In the genomic region with DNA sequence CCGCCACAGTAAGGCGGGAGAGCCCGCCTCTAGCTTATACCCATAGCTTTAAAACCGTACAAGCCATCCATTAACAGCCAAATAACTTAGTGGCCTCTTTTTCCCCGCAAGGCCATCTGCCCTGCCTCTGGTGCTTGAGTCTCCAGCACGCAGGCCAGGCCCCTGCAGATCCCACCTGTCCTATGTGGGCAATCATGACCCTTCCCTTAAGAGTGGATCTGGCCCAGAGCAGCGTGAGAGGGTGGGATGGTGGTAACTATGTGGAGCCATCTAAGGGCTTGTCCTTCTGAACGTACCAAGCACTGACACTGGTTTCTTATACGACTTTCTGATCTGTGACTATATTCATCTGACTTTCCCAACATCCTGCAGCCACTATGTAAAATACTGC, we compare ENCODE assay signal across 8 mouse cellular contexts. TPM values are rescaled to one million over a fixed set of nuclear protein-coding genes. Genes with fewer than 3 reads are reported as not detected.
A peak's percentile ranks its signal among the peaks of the same experiment; 100 is the strongest.
DNase-seq lines count a peak whose midpoint lies in the region; ATAC-seq and TF ChIP-seq lines count a peak whose summit lies in the region.

No protein-coding gene starts in this region.

- peak overlapping the region; percentile 100 for H3K27ac ChIP-seq in heart, embryonic 10.5 days
- peak overlapping the region; percentile 96 for H3K27ac ChIP-seq in forebrain, embryonic 12.5 days
- peak overlapping the region; percentile 92 for H3K27ac ChIP-seq in liver, embryonic 13.5 days

- H3K4me1 ChIP-seq in heart, embryonic 10.5 days = peaks cover 51% of the 10 kb centered on the region
- H3K4me1 ChIP-seq in forebrain, embryonic 12.5 days = peaks cover 41% of the 10 kb centered on the region
- peaks cover 78% of the 10 kb centered on the region for H3K4me1 ChIP-seq in liver, embryonic 13.5 days (replicated peaks)

- no peaks in the 10 kb centered on the region for H3K9me3 ChIP-seq in heart, embryonic 10.5 days
- H3K9me3 ChIP-seq in forebrain, embryonic 12.5 days = no peaks in the 10 kb centered on the region
- no peaks in the 10 kb centered on the region for H3K9me3 ChIP-seq in liver, embryonic 13.5 days (replicated peaks)

- H3K79me3 ChIP-seq in C2C12 (ENCODE audit: low read depth) = peaks cover 57% of the 10 kb centered on the region

- TF ChIP-seq CTCF in C2C12 (IDR thresholded peaks at IDR 0.05; ENCODE audit: control insufficient read depth, insufficient read depth, insufficient read length) = no peak

- H3K4me3 ChIP-seq in heart, embryonic 10.5 days = peak overlapping the region; percentile 75
- H3K4me3 ChIP-seq in C2C12 (ENCODE audit: insufficient read depth, poor library complexity, severe bottlenecking) = no peak overlapping the region
- H3K4me3 ChIP-seq in forebrain, embryonic 12.5 days (replicated peaks) = peak overlapping the region; percentile 69
- H3K4me3 ChIP-seq in liver, embryonic 13.5 days (replicated peaks) = peak overlapping the region; percentile 83

- peak overlapping the region; percentile 65 for H3ac ChIP-seq in C2C12 (ENCODE audit: control insufficient read depth, insufficient read length, low read depth)

- ATAC-seq in forebrain, embryonic 12.5 days (ENCODE audit: low FRiP score) = peak; percentile 47
- ATAC-seq in liver, embryonic 13.5 days (ENCODE audit: low read depth) = peak; percentile 17

- H3K79me2 ChIP-seq in C2C12 (ENCODE audit: control insufficient read depth, insufficient read depth) = peaks cover 78% of the 10 kb centered on the region

- H3K36me3 ChIP-seq in heart, embryonic 10.5 days = peaks cover 51% of the 10 kb centered on the region
- peaks cover 59% of the 10 kb centered on the region for H3K36me3 ChIP-seq in C2C12 (ENCODE audit: control insufficient read depth, insufficient read depth)
- H3K36me3 ChIP-seq in forebrain, embryonic 12.5 days (replicated peaks) = peaks cover 36% of the 10 kb centered on the region
- peaks cover 56% of the 10 kb centered on the region for H3K36me3 ChIP-seq in liver, embryonic 13.5 days

- peak overlapping the region; percentile 76 for H3K9ac ChIP-seq in forebrain, embryonic 12.5 days
- peak overlapping the region; percentile 78 for H3K9ac ChIP-seq in liver, embryonic 13.5 days

- 5% methylated on average over 9 of the region's 9 CpGs for WGBS in heart, embryonic 10.5 days
- whole genome bisulfite sequencing in forebrain, embryonic 12.5 days = 3% methylated on average over 9 of the region's 9 CpGs
- 4% methylated on average over 9 of the region's 9 CpGs for WGBS in liver, embryonic 13.5 days (ENCODE audit: insufficient replicate concordance)

- peak overlapping the region; percentile 70 for H3K4me2 ChIP-seq in forebrain, embryonic 12.5 days
- H3K4me2 ChIP-seq in liver, embryonic 13.5 days = peak overlapping the region; percentile 92

- no peak for DNase-seq in heart, embryonic 10.5 days (ENCODE audit: low spot score)
- no peak for DNase-seq in heart, postnatal 36 days
- DNase-seq in liver, embryonic 13.5 days = no peak
- DNase-seq in adrenal gland, postnatal 4 days (ENCODE audit: low spot score in 2 of 2) = no peak
- no peak for DNase-seq in layer of hippocampus, postnatal 14 days (ENCODE audit: low spot score in 2 of 2)
- no peak for DNase-seq in left cerebral cortex, postnatal 25 days (ENCODE audit: low spot score in 2 of 2)

- intact Hi-C loops in heart, postnatal 36 days (cut with DNase I) = loop anchor here (5.0 to 10.0 kb wide), 3 partner anchors 170 to 532 kb away; a partner anchor contains a TSS
- intact Hi-C loops in left cerebral cortex, postnatal 25 days (cut with DNase I) = no loop called here

- H3K27me3 ChIP-seq in heart, embryonic 10.5 days (ENCODE audit: insufficient read depth, poor library complexity, severe bottlenecking) = no peaks in the 10 kb centered on the region
- no peaks in the 10 kb centered on the region for H3K27me3 ChIP-seq in C2C12 (ENCODE audit: control insufficient read depth, insufficient read depth, insufficient read length)
- H3K27me3 ChIP-seq in forebrain, embryonic 12.5 days = no peaks in the 10 kb centered on the region
- H3K27me3 ChIP-seq in liver, embryonic 13.5 days = no peaks in the 10 kb centered on the region

TF ChIP-seq in C2C12, 6 proteins besides CTCF, POLR2A, EP300 and RAD21:
- TF ChIP-seq CEBPB (IDR thresholded peaks at IDR 0.05; ENCODE audit: low read depth) = no peak

RNA-seq across cellular contexts. Expression of a gene that starts 0.4 kb away (rescaled TPM):
- 173 and 225 TPM in 2 replicates for polyA plus RNA-seq in heart, embryonic 10.5 days (2016; fragmentation: Nextera tagmentation; extraction: Ambion mirVana)
- total RNA-seq in heart, postnatal 36 days (2021) = 10 to 100 TPM; 13.1 to 13.7 TPM
- polyA plus RNA-seq in C2C12 (2012; fragmentation: generic; extraction: Trizol) = 47.4 TPM
- polyA plus RNA-seq in forebrain, embryonic 12.5 days (2016; fragmentation: Nextera tagmentation; extraction: Ambion mirVana) = 265 and 268 TPM in 2 replicates
- 319 and 390 TPM in 2 replicates for polyA plus RNA-seq in liver, embryonic 13.5 days (2015; fragmentation: Nextera tagmentation; extraction: Ambion mirVana)
- total RNA-seq in adrenal gland, postnatal 4 days (2021) = 10 to 100 TPM; 65.7 to 71.6 TPM
- 10 to 100 TPM; 22.0 to 24.7 TPM for total RNA-seq in layer of hippocampus, postnatal 14 days (2021)
- total RNA-seq in left cerebral cortex, postnatal 25 days (2021) = 10 to 100 TPM; 23.3 to 23.6 TPM

RNA-seq across cellular contexts. Expression of a gene that starts 5.2 kb away (rescaled TPM):
- 185 and 235 TPM in 2 replicates for polyA plus RNA-seq in heart, embryonic 10.5 days (2016; fragmentation: Nextera tagmentation; extraction: Ambion mirVana)
- total RNA-seq in heart, postnatal 36 days (2021) = 1 to 10 TPM; 2.0 to 2.2 TPM
- 109 TPM for polyA plus RNA-seq in C2C12 (2012; fragmentation: generic; extraction: Trizol)
- 265 and 272 TPM in 2 replicates for polyA plus RNA-seq in forebrain, embryonic 12.5 days (2016; fragmentation: Nextera tagmentation; extraction: Ambion mirVana)
- 158 and 183 TPM in 2 replicates for polyA plus RNA-seq in liver, embryonic 13.5 days (2015; fragmentation: Nextera tagmentation; extraction: Ambion mirVana)
- total RNA-seq in adrenal gland, postnatal 4 days (2021) = 10 to 100 TPM; 47.4 to 49.1 TPM
- 10 to 100 TPM in 1 of 2 experiments, 1 to 10 TPM in 1; 9.8 to 12.0 TPM for total RNA-seq in layer of hippocampus, postnatal 14 days (2021)
- 1 to 10 TPM; 5.5 to 5.9 TPM for total RNA-seq in left cerebral cortex, postnatal 25 days (2021)

RNA-seq across cellular contexts. Expression of a gene that starts 5.4 kb away (rescaled TPM):
- polyA plus RNA-seq in heart, embryonic 10.5 days (2016; fragmentation: Nextera tagmentation; extraction: Ambion mirVana) = 37.7 and 42.5 TPM in 2 replicates
- total RNA-seq in heart, postnatal 36 days (2021) = 10 to 100 TPM; 20.8 to 21.0 TPM
- 26.1 TPM for polyA plus RNA-seq in C2C12 (2012; fragmentation: generic; extraction: Trizol)
- 34.6 and 39.6 TPM in 2 replicates for polyA plus RNA-seq in forebrain, embryonic 12.5 days (2016; fragmentation: Nextera tagmentation; extraction: Ambion mirVana)
- 20.2 and 21.9 TPM in 2 replicates for polyA plus RNA-seq in liver, embryonic 13.5 days (2015; fragmentation: Nextera tagmentation; extraction: Ambion mirVana)
- total RNA-seq in adrenal gland, postnatal 4 days (2021) = 10 to 100 TPM; 20.2 to 21.8 TPM
- 10 to 100 TPM; 21.7 to 25.5 TPM for total RNA-seq in layer of hippocampus, postnatal 14 days (2021)
- total RNA-seq in left cerebral cortex, postnatal 25 days (2021) = 10 to 100 TPM; 25.6 to 27.6 TPM

RNA-seq across cellular contexts. Expression of a gene that starts 23.1 kb away (rescaled TPM):
- polyA plus RNA-seq in heart, embryonic 10.5 days (2016; fragmentation: Nextera tagmentation; extraction: Ambion mirVana) = 0.79 and 1.2 TPM in 2 replicates
- total RNA-seq in heart, postnatal 36 days (2021) = under 1 TPM; 0.39 to 0.84 TPM
- polyA plus RNA-seq in C2C12 (2012; fragmentation: generic; extraction: Trizol) = 0.18 TPM
- polyA plus RNA-seq in forebrain, embryonic 12.5 days (2016; fragmentation: Nextera tagmentation; extraction: Ambion mirVana) = 0.46 and 0.51 TPM in 2 replicates
- polyA plus RNA-seq in liver, embryonic 13.5 days (2015; fragmentation: Nextera tagmentation; extraction: Ambion mirVana) = 0.13 TPM in 1 of 2 replicates, not detected in the other
- total RNA-seq in adrenal gland, postnatal 4 days (2021) = 1 to 10 TPM in 1 of 2 experiments, under 1 TPM in 1; 0.56 to 1.1 TPM
- under 1 TPM; 0.64 to 0.92 TPM for total RNA-seq in layer of hippocampus, postnatal 14 days (2021)
- under 1 TPM; 0.80 to 0.98 TPM for total RNA-seq in left cerebral cortex, postnatal 25 days (2021)

RNA-seq across cellular contexts. Expression of a gene that starts 23.3 kb away (rescaled TPM):
- polyA plus RNA-seq in heart, embryonic 10.5 days (2016; fragmentation: Nextera tagmentation; extraction: Ambion mirVana) = 65.4 and 67.4 TPM in 2 replicates
- total RNA-seq in heart, postnatal 36 days (2021) = 10 to 100 TPM; 25.9 to 28.7 TPM
- polyA plus RNA-seq in C2C12 (2012; fragmentation: generic; extraction: Trizol) = 31.4 TPM
- 55.0 and 57.4 TPM in 2 replicates for polyA plus RNA-seq in forebrain, embryonic 12.5 days (2016; fragmentation: Nextera tagmentation; extraction: Ambion mirVana)
- polyA plus RNA-seq in liver, embryonic 13.5 days (2015; fragmentation: Nextera tagmentation; extraction: Ambion mirVana) = 26.7 and 31.3 TPM in 2 replicates
- total RNA-seq in adrenal gland, postnatal 4 days (2021) = 10 to 100 TPM; 29.5 to 29.7 TPM
- total RNA-seq in layer of hippocampus, postnatal 14 days (2021) = 10 to 100 TPM; 25.5 to 27.1 TPM
- 10 to 100 TPM; 23.0 to 27.6 TPM for total RNA-seq in left cerebral cortex, postnatal 25 days (2021)
